Mouse (Mus musculus) monocyte, adult 2 months (primary cell): ENCODE measurements around the gene Asphd1.

Source experiments
- DNase-seq, 2 experiments: peaks; one replicate each; pipeline ENCODE4 v3.0.0; 2022; ENCODE audit warnings: low spot score in 2 of 2, low read depth in 1 of 2

Gene Asphd1

GRCm38 (mm10) chr7:126897390-126898101 lies 51.8 kb downstream of the Asphd1 start:
- DNase-seq = peak; percentile 43 to 56

GRCm38 (mm10) chr7:126896912-126897311 lies 52.5 kb downstream of the Asphd1 start:
- no peak for DNase-seq
